Mouse (Mus musculus): ENCODE data around the gene Prepl.
A peak's percentile ranks its signal among the peaks of the same experiment; 100 is the strongest.

Prepl gene

DNA sequence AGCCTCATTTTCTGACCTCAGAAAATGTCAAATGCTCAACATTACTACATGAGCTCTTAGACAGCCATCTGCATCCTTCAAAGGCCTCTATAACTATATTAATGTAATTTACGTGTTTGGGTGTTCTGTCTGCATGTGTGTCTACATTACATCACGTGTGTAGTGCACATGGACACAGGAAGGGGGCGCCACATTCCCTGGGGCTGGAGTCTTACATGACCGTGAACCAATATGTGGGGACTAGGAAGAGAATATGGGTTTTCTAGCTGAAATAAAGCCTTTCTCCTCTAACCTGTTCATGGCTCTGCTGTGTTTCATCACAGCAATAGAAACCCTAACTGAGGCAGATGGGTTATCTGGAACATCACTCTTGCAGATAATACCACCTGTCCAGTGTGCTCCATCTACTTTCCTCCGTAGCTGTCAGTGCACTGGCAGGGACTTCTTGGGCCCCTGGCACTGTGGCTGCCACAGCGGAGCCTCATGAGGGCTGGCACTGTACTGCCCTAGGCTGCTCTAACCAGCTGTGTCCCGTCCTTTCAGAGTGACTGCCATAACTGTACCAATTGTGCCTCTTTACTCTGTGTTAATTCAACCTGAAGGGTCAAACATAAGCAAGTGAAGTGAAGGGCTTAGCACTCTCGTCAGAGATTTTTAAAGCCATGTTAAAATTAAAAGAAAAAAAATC, 18.8 kb downstream of the Prepl start:
- no peak for DNase-seq (ENCODE audit: low read depth)

DNA sequence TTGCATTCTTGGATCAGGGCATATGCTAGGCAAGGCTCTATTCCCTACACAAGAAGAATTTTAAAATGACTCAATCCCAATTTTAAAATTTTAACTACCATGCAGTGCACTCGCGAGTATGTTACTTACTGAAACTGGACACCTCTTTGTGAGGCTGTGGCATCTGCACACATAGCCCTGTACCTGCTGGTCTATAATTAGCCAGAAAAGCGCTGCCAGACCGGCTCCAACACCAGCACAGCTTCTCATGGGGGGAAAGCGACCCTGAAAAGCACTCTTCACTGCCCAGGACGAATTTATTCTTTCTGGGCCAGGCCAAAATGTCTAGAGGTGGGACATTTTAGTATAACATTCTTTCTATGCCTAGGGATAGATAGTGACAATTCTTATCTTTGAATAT, 19.4 kb downstream of the Prepl start:
- DNase-seq (ENCODE audit: low read depth): no peak

DNA sequence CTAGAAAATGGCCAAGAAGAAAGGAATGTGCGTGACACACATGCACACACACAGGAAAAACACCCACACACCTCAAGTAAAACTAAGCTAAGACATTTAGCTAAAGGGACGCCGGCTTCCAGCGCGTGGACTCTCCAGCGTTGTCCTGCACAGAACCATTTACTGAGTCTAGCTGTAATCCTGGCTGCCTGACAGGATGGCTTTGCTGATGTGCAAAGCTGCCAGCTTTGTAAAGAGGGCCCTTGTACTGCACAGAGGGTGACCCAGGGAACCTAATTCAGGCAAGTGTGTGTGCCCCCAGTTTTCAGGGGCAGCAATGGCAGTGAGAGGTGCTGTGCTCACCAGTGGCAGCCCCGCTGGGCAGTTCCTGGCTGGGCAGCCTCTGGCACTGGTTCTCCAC, 22.7 kb downstream of the Prepl start:
- DNase-seq (ENCODE audit: low read depth): no peak

DNA sequence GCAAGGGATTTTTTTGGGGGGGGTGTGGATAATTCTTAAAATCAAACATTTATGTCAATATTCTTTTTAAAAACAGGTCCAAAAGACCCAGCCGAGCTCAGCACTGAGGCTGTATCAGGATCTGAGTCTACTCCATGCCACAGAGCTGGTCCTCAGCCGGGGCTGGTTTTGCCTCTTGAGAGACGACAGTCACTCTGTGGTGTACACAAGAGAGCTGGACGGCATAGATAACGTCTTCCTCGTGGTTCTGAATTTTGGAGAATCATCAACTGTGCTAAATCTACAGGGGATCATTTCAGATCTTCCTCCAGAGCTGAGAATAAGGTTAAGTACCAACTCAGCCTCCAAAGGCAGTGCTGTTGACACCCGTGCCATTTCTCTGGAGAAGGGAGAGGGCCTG, 26.5 kb downstream of the Prepl start:
- DNase-seq (ENCODE audit: low read depth): peak; percentile 22

DNA sequence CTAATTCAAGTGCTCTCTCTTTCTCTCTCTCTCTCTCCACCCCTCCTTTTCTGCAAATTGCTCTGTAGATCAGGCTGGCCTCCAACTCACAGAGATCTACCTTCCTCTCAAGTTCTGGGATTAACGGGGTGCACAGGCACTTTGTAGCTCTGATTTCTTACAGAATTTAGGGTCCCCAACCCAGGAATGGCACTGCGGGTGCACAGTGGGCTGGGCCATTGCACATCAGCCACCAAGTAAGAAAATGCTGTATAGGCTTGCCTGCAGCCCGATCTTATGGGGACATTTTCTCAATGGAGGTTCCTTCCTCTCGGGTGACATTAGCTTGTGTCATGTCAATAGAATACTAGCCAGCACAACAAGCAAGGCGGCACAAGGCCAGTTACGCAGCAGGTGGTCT, 30.9 kb downstream of the Prepl start:
- no peak for DNase-seq (ENCODE audit: low read depth)

DNA sequence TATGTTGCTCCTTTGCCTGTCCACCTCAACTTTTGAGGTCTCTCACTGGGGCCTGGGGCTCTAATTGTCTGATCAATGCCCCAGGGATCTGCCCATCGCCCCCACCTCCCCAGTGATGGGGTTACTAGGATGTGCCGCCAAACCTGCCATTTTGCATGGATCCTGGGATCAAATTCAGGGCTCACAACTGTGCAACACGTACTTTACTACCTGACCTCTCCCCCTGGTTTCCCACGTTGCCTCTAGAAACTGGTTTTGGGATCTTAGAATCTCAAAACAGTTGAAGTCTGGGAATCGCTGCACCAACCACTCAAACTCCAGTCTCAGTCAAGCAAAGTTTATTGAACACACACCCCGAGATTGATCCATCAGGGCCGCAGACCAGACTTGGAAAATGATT, 31.8 kb downstream of the Prepl start:
- DNase-seq (ENCODE audit: low read depth): no peak

DNA sequence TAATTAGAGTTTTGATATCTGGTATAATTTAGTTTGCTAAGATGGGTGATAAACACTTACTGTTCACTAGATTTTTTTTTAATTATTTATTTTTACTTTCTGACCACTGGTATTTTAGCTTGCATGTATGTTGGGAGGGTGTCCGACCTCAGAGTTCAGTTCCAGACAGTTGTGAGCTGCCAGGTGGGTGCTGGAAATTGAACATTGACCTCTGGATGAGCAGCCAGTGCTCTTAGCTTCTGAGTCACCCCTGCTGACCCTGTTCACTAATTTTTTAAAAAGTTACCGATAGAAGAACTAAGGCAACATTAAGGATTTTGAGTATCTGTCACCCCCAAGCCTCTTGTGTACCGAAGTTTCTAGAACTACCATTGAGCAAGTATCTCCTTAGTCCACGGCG, 41.7 kb downstream of the Prepl start:
- no peak for DNase-seq (ENCODE audit: low read depth)

DNA sequence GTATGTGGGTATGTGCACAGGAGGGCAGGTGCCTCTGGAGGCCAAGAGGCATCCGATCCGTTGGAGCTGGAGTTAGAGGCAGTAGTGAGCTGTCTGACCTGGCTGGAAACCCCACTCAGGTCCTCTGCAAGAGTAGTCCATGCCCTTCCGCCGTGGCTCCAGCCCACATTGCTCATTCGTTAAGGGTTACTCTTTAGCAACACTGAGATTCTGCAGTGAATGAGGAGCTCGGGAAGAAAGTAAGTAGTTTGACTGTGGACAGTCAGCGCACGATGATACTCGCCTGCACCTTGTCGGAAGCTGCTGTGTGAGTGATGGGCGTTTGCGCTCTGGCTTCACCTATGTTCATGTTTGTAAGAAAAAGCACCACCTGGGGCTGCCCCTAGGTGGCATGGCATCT, 44.9 kb downstream of the Prepl start:
- DNase-seq (ENCODE audit: low read depth): no peak

DNA sequence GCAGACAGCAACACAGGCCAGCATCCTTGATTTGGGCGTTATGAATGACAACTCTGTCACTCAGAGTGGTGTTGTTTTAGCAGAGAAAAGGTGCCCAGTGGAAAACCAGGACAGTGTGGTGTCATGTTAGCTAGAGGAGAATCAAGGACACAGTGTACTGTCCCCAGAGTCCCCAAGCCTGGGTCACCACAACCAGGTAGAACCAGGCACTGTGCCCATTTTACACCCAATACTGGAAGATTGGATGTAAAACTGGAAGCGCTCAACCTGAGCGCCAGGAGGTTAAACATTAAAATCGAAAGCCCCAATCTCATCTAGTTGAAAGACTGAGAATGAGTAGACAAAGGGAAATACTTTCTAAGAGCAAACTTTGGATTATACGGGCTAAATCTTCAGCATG, 45.6 kb downstream of the Prepl start:
- no peak for DNase-seq (ENCODE audit: low read depth)

DNA sequence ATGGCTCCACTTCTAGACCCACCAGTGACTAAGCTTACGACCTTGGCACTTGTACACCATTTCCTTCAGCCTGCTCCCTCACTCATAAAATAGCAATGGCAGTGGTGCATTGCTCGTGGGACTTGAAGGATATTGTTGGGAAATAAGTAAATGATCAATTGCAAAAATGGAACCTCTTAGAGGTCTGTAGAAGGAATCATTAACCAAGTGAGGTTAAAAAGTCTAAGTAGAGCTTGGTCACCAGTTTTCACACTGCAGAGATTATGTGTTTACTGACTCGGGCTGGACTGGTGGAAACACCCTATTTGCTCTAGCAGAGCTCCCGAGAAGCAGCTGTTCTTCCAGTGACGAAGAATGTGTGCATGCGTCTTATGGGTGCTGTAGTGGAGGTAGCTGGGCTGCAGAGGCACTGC, 46.6 kb downstream of the Prepl start:
- DNase-seq (ENCODE audit: low read depth): no peak

DNA sequence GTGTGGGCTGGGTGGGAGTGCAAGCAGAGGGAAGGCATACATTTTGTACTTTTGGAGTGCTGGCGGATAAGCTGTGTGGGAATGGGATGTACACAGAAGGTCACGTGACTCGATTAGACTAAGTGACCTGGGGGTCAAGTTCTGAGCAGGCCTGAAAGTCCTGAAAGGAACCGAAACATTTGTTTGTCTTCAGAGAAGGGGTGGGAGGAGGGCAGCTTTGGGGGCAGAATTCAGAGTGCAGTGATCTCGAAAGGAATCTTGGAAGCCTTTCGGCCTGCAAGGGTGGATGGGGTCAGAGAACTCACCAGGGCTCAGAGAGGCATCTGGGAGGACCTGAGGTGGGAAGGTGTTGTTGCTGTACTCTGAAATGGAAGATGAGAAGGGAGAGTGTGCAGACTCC, 47.6 kb downstream of the Prepl start:
- DNase-seq (ENCODE audit: low read depth): no peak

DNA sequence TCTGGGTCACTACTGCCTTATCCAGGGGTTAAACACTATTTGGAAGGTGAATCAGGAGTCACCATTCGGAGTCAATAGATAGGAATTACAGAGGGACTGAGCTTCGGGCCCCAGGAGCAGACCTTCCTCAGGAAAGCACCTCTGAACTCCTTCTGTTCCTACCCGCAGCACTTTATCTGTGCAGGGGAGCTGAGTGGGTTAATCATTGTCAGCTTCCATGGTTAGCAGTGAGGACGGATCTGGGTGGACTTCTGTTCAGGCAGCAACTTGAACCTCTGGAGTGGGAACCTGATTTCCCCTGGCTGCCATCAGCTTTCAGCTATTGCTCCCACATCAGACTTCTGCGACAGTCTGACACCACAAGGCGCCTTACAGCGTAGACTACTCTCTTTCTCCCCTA, 49.1 kb downstream of the Prepl start:
- no peak for DNase-seq (ENCODE audit: low read depth)

DNA sequence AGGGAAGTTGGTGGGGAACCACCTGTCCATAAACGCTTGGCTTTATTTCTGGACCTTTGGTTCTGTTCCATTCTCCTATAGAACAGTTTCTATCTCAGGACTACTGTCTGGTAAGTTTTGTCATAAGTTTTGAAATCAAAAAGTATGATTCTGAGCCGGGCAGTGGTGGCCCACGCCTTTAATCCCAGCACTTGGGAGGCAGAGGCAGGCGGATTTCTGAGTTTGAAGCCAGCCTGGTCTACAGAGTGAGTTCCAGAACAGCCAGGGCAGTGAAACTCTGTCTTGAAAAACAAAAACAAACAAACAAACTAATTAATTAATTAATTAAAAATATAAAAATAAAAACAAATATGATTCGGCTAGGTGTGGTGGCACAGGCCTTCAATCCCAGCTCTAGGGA, 51.3 kb downstream of the Prepl start:
- no peak for DNase-seq (ENCODE audit: low read depth)

DNA sequence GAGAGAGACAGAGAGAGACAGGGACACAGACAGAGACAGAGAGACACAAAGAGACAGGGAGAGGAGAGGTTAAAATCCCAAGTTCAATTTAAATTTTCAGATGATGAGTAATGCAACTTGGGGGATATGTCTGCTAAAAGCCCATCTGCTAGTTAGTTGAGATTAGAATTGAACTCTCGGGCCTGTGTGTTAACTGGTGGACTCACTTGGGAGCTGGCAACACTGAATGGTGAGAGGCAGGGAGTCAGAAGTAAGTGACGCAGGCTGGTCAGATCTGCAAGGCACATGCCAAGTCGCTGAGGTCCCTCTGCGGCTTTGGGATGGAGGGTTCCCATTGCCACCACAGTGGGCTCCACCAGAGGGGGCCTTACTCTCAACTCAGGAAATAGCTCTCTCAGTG, 51.7 kb downstream of the Prepl start:
- no peak for DNase-seq (ENCODE audit: low read depth)

DNA sequence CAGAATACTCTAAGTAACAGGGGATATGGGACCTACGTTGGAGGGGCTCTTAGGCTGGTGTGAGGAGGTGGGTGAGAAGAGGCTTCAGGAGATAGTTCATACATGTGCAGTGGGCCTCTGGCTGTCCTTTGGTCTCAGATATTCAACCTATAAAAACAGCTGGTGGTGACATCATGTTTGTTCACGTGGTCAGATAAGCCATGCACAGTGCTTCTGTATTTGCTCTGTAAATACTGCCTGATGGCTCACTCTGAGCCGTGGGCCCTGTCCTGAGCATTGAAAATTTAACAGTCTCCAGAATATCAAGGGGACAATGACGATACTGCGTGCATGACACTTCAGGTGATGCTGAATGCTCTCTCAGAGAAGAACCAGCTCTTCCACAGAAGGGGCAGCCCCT, 52.2 kb downstream of the Prepl start:
- no peak for DNase-seq (ENCODE audit: low read depth)

DNA sequence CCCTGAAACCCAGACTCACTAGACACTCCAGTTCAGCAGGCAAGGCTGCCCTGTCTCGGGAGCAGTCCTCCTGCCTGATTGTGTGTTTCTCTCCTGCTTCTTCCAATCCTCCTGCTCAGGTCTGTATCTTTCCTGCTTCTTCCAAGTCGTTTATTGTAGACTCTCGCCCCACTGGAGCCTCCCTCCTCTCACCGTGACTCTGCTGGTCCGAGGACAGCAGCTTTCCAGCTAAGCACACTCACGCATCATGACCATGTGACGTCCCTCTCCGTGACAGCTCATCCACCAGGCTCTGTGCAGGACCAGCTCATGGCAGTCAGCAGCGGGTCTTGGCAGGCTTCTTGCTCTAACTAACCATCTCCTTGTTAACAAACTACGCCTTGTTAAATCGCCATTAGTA, 56.0 kb downstream of the Prepl start:
- DNase-seq (ENCODE audit: low read depth): no peak

DNA sequence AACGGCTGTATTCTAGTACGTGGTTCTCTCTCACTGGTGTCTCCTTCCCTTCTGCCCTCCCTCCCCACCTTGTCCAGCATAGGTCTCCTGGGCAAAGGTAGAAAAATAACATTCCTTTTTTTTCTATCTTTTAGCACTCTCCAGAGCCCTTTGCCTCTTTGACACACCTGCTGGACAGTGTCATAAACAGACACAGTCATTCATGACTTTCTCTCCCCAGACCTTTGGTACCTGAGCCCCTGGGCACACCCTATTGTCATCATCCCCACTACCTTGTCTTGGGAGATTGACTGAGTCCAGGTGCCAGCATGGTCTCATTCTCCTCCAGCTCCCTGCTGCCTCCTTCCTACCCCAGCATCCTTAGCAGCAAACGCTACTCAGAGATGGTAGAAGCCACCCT, 57.0 kb downstream of the Prepl start:
- DNase-seq (ENCODE audit: low read depth): no peak

DNA sequence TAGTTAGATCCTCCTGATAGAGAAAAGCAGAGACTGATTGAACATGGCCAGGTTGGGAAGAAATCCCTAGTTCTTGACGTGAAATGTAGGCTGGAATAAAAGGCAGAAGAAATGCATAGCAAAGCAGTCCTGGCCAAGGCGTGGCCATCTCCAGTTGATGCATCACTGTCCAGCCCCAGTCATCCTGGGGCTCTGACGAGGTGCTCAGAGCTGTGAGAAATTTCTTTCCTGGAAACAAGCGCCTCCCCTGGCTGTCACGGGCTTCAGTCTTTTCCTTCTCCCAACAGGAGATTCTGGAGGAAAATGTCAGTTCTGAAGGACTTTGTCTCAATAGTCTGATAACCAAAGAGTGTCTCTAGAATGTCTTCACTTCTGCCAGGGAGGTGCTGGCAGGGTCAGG, 59.4 kb downstream of the Prepl start:
- no peak for DNase-seq (ENCODE audit: low read depth)

DNA sequence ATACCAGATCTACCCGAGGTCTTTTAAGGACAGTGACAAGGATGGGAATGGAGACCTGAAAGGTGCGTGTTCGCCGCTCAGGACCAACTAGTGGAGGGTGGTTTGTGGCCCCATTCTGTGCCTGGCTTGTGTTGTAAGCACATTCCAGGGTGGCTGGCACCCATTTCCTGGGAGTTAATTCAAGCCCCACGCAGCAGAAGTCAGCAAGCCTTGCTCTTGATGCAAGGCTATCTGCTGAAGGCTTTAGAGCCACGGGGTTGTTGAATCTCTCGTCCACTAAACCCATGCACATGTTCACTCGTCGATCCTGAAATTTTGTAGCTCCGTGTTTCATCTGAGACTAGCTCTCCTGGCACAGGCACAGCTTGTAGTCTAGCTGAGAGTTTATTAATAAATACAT, 61.2 kb downstream of the Prepl start:
- DNase-seq (ENCODE audit: low read depth): no peak

DNA sequence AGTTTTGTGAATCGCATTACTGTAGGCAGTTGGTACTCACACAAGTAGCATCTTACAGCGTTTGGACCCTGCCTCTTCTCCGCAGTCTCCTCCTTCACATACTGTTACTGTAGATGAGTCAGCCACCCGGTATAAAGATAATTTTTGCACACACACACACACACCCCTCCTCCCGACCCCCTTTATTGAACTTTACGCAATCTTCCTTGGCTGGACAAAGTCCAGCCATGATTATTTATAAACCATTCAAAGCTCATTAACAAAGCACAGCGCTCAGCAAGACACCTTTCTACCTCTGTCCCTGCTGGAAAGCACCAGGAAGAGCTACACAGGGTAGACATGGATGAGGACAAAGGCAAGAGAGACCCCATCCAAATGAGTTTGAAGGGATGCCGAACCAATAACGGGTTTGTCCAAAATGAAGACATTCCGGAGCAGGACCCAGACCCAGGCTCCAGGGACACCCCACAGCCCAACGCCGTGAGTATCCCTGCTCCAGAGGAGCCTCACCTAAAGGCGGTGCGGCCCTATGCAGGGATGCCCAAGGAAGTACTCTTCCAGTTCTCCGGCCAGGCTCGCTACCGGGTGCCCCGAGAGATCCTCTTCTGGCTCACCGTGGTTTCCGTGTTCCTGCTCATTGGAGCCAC, 61.8 kb downstream of the Prepl start, which contains the start of gene Slc3a1:
Slc3a1 (plus strand) TSS at position 284 of the 647 bp plus-strand sequence.
- DNase-seq (ENCODE audit: low read depth): no peak

DNA sequence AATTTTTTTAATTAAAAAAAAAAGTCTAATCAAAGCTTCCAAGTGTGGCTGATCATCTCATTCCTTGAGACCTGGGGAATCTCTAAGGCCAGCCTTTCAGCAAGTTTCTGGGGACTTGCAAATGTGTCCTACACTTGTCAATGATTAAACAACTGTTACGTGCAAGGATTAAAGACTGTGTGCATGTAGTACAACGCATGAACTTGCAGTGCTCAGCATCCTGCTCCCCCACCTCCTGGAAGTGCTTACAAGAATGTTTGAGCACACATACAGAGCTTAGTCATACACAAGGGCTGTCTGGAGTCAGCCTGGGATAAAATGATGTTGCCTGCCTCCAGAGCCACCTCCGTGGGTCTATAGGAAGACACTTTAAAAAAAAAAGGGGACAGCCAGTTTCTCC, 62.8 kb downstream of the Prepl start:
- DNase-seq (ENCODE audit: low read depth): no peak

DNA sequence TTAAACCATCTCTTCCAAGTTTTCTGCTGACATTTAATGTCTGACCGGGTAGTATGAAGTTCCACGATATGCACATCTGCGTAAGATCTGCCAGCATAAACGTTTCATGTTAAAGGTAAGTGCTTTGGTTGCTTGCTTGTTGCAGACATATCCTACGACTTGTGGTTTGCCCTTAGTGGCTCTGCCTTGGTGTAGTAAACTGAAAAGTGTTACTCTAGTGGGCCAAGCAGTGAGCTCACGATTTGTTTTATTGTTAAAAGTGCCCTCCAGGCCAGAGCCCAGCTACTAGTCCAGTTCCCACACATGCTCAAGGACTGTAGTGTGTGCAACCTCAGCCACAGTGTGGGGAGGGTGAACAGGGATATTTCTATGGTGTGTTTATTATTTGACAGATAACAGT, 63.6 kb downstream of the Prepl start:
- no peak for DNase-seq (ENCODE audit: low read depth)

DNA sequence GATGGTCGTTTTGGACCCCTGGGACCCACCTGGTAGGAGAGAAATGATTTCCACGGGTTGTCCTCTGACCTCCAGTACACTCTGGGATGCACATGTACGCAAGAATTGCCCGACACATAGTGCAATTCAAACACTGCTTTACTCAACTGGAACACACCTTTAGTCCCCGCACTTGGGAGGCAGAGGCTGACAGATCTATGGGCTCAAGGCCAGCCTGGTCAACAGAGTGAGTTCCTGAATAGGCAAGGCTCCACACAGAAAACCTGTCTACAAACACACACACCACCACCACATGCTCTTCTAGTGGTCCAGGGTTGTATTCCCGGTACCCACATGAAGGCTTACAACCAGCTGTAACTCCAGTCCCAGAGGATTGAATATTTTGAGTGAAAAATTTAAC, 64.9 kb downstream of the Prepl start:
- no peak for DNase-seq (ENCODE audit: low read depth)

DNA sequence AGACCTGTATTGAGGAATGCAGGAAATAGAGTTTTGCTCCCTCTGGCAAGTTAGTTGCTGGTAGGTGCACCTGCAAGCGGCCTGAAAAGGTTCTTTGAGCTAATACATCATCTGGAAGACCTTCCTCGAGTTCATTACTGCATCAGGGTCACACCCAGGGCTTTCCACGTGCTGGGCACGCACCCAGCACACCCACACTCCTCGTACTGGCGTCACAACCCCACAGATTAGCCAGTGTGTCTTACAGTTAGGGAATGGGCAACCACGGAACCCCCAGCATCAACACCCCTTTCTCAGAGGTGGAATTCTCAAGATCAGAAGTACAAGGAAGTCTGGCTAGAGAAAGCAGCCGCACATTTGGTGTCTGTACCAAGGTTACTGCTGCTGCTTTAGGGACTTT, 65.8 kb downstream of the Prepl start:
- DNase-seq (ENCODE audit: low read depth): no peak

Measured in c-Kit-positive CD71-positive TER-119-negative erythroid progenitor cells, embryonic 14.5 days (primary cell).